Comparison of ENCODE assay signal across 15 mouse cellular contexts in genomic region chr6:108477602-108478001, GRCm38 (mm10).
A peak's percentile ranks its signal among the peaks of the same experiment; 100 is the strongest.
DNase-seq lines count a peak whose midpoint lies in the region; ATAC-seq and TF ChIP-seq lines count a peak whose summit lies in the region.
"Had no signal": no experiment of that assay in that cellular context is flagged by ENCODE, and none has a peak within 500 bp of the region (broad histone marks: within the 10 kb centered on the region; RNA-seq: fewer than 3 reads in every experiment).

No protein-coding gene starts in this region.

- H3K27ac ChIP-seq in limb, embryonic 15.5 days, result peak overlapping the region; percentile 52; the same call in 1 of the 2 replicates
- H3K27ac ChIP-seq in limb, embryonic 10.5 days, result no peak overlapping the region
- H3K27ac ChIP-seq in bone marrow macrophage, adult 2 months (ENCODE audit: insufficient read depth, low read depth, low read length), result peak overlapping the region; percentile 46; the same call in 1 of the 2 replicates
- H3K27ac ChIP-seq in macrophage, result peak overlapping the region; percentile 19; the same call in 1 of the 2 replicates
- H3K27ac ChIP-seq in midbrain, embryonic 10.5 days (replicated peaks), result no peak overlapping the region

- H3K36me3 ChIP-seq in limb, embryonic 15.5 days, result 0 out of 2 replicates have a peak, but pooled peaks cover 9% of the 10 kb centered on the region
- H3K36me3 ChIP-seq in limb, embryonic 10.5 days, result peaks cover 17% of the 10 kb centered on the region; the same call in 1 of the 2 replicates
- H3K36me3 ChIP-seq in macrophage (ENCODE audit: inconsistent target), result peaks cover 8% of the 10 kb centered on the region; the same call in 1 of the 2 replicates
- H3K36me3 ChIP-seq in midbrain, embryonic 10.5 days, result peaks cover 12% of the 10 kb centered on the region; the same call in 1 of the 2 replicates

- no peaks in the 10 kb centered on the region for H3K27me3 ChIP-seq in limb, embryonic 15.5 days
- no peaks in the 10 kb centered on the region for H3K27me3 ChIP-seq in limb, embryonic 10.5 days (ENCODE audit: low read depth, poor library complexity, severe bottlenecking)
- H3K27me3 ChIP-seq in midbrain, embryonic 10.5 days (ENCODE audit: low read depth, poor library complexity, severe bottlenecking), result no peaks in the 10 kb centered on the region

- DNase-seq in frontal cortex, postnatal 25 days (ENCODE audit: low spot score in 2 of 2), result no peak
- no peak for DNase-seq in limb, embryonic 10.5 days (ENCODE audit: low spot score)
- no peak for DNase-seq in midbrain, embryonic 10.5 days (ENCODE audit: low spot score)
- DNase-seq in left cerebral cortex, postnatal 10 days (ENCODE audit: extremely low spot score in 1 of 2, low spot score in 2 of 2), result no peak
- DNase-seq: cerebellum, adult 18-20 months; heart, postnatal 4 days; kidney, postnatal 10 days; layer of hippocampus, postnatal 36 days; left cerebral cortex, postnatal 4 days had no signal

- H3K4me2 ChIP-seq in limb, embryonic 15.5 days, result no peak overlapping the region
- H3K4me2 ChIP-seq: midbrain, embryonic 11.5 days had no signal

- no peaks in the 10 kb centered on the region for H3K79me2 ChIP-seq in macrophage (ENCODE audit: inconsistent target)

- no peaks in the 10 kb centered on the region for H3K9me3 ChIP-seq in limb, embryonic 15.5 days
- no peaks in the 10 kb centered on the region for H3K9me3 ChIP-seq in limb, embryonic 10.5 days (replicated peaks)
- no peaks in the 10 kb centered on the region for H3K9me3 ChIP-seq in midbrain, embryonic 10.5 days (replicated peaks)

- TF ChIP-seq CTCF in bone marrow macrophage, adult 2 months (IDR thresholded peaks at IDR 0.05; ENCODE audit: low read depth, low read length), result no peak

- intact Hi-C loops in left cerebral cortex, postnatal 10 days (cut with DNase I), result no loop called here

- peaks cover 6% of the 10 kb centered on the region; the same call in 1 of the 2 replicates for H3K4me1 ChIP-seq in limb, embryonic 15.5 days
- no peaks in the 10 kb centered on the region for H3K4me1 ChIP-seq in limb, embryonic 10.5 days
- peaks cover 18% of the 10 kb centered on the region for H3K4me1 ChIP-seq in bone marrow macrophage, adult 2 months (ENCODE audit: control insufficient read depth, insufficient read depth, low read length)
- H3K4me1 ChIP-seq in midbrain, embryonic 10.5 days, result no peaks in the 10 kb centered on the region

- 0 out of 2 replicates have a peak, but pooled peaks have one; percentile 13 for ATAC-seq in frontal cortex, adult (ENCODE audit: low TSS enrichment)
- no peak for ATAC-seq in limb, embryonic 15.5 days (ENCODE audit: insufficient number of reproducible peaks, low FRiP score, low TSS enrichment, low read depth)

- no peak overlapping the region for H3K4me3 ChIP-seq in limb, embryonic 15.5 days
- H3K4me3 ChIP-seq in limb, embryonic 10.5 days, result no peak overlapping the region
- no peak overlapping the region for H3K4me3 ChIP-seq in bone marrow macrophage, adult 2 months (ENCODE audit: insufficient read depth, low read length)
- no peak overlapping the region for H3K4me3 ChIP-seq in macrophage (ENCODE audit: inconsistent target)
- no peak overlapping the region for H3K4me3 ChIP-seq in midbrain, embryonic 10.5 days
- H3K4me3 ChIP-seq: myocyte had no signal

- no peak overlapping the region for H3K9ac ChIP-seq in limb, embryonic 15.5 days

- WGBS in limb, embryonic 15.5 days, result 83% methylated on average over 6 of the region's 6 CpGs
- WGBS in limb, embryonic 10.5 days, result 89% methylated on average over 6 of the region's 6 CpGs
- 74% methylated on average over 6 of the region's 6 CpGs for WGBS in macrophage (ENCODE audit: missing documents)
- 95% methylated on average over 6 of the region's 6 CpGs for WGBS in midbrain, embryonic 10.5 days

- TF ChIP-seq POLR2A in bone marrow macrophage, adult 2 months (IDR thresholded peaks at IDR 0.05; ENCODE audit: borderline replicate concordance, low read depth, low read length), result no peak

Comparison
In these comparisons a context has a peak if more than half of its experiments do, and no peak if none do; other contexts are left out.
1. H3K27ac ChIP-seq: peak in limb, embryonic 15.5 days (single experiment), bone marrow macrophage, adult 2 months (single experiment) and macrophage (single experiment); none in limb, embryonic 10.5 days (single experiment) and midbrain, embryonic 10.5 days (single experiment).